Mouse (Mus musculus) gastrocnemius, postnatal 4 days (tissue): ENCODE data around the gene Fam24a. TPM values are rescaled to one million over a fixed set of nuclear protein-coding genes. Genes with fewer than 3 reads are reported as not detected.

Experiments
- total RNA-seq, 2 experiments: library from RNA; stranded (reverse); gene quantifications; 2 replicates each; pipeline ENCODE4 v1.2.3; 2021

Gene Fam24a
- total RNA-seq, 2 experiments from 2014 or later = not detected

Other genes starting within 250 kb of the Fam24a start
- gene 4933402N03Rik, start 187.6 kb upstream of the Fam24a start, total RNA-seq = not detected
- not detected for gene 5430419D17Rik, start 159.5 kb upstream of the Fam24a start, total RNA-seq
- gene Cuzd1, start 11.6 kb upstream of the Fam24a start, total RNA-seq = not detected
- gene Fam24b, start 4.3 kb upstream of the Fam24a start, total RNA-seq = not detected
- gene 2310057M21Rik, start 28.9 kb downstream of the Fam24a start, total RNA-seq = 10 to 100 TPM; 13.7 to 19.7 TPM
- 10 to 100 TPM; 28.5 to 34.0 TPM for gene Pstk, start 37.3 kb downstream of the Fam24a start, total RNA-seq
- 10 to 100 TPM; 27.0 to 32.2 TPM for gene Ikzf5, start 76.7 kb downstream of the Fam24a start, total RNA-seq
- 10 to 100 TPM; 76.4 to 77.9 TPM for gene Acadsb, start 76.7 kb downstream of the Fam24a start, total RNA-seq
- gene Hmx3, start 209.0 kb downstream of the Fam24a start, total RNA-seq = not detected
- not detected for gene Hmx2, start 214.9 kb downstream of the Fam24a start, total RNA-seq
- 10 to 100 TPM; 46.6 to 54.8 TPM for gene Bub3, start 226.4 kb downstream of the Fam24a start, total RNA-seq